Mouse (Mus musculus) left cerebral cortex, postnatal 4 days (tissue): ENCODE measurements at regions not wholly inside any gene's neighbourhood (a gene's known extent, or its start where the extent isn't known, plus 50 kb on each side); places are given as distances from the start of the nearest gene placed in this dataset.
A peak's percentile ranks its signal among the peaks of the same experiment; 100 is the strongest.

Source experiments
- DNase-seq: peaks from one replicate; pipeline ENCODE4 v3.0.0-alpha.2; 2022
- intact Hi-C: fragments of 180-260 bp; cut with DNase I; formaldehyde crosslinking; loops from one replicate; pipeline ENCODE4 v1.15.1; 2025

DNA sequence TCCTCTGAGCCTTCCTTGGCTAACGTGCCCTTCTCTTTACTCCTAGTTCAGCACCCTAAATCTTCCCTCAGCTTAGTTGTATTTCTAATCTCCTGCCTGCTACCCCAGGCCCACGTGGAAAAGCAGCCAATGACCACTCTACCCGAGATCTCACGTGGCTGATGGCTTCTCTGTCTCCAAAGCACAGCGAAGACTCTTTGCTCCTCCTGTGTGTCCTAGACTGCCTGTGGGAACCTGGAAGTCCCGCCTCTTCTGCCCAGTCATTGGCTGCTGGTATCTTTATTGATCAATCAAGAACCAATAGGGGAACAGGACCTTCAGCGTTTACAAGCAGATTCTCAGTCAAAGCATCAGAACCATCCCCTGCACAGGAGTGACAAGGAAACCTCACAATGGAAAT is 54.8 kb downstream of the Gm19935 start:
- intact Hi-C loops, result no loop called here
- no peak for DNase-seq

DNA sequence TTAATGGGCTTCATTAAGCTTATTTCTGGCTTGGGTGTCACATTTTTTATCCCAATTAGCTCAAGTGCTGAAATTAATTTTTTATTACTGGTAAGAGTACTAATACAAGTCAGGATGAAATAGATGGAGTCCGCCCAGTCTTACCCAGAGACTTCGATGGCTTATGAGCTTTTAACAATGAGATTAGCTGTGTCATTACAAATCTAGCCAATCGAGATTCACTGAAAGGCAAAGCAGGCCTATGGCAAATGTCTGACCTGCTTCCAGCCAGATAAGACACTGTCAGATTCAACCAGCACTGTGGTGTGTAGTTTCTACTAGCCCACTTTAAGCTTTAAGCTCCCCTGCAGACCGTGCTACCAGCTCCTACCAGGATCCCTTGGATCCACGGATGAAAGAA is 55.2 kb downstream of the Gm19935 start:
- no peak for DNase-seq
- intact Hi-C loops, result no loop called here

- DNase-seq, result no peak
- intact Hi-C loops, result no loop called here
Observed at GRCm38 (mm10) chr8:90761446-90761845, 55.7 kb downstream of the Gm19935 start.

DNA sequence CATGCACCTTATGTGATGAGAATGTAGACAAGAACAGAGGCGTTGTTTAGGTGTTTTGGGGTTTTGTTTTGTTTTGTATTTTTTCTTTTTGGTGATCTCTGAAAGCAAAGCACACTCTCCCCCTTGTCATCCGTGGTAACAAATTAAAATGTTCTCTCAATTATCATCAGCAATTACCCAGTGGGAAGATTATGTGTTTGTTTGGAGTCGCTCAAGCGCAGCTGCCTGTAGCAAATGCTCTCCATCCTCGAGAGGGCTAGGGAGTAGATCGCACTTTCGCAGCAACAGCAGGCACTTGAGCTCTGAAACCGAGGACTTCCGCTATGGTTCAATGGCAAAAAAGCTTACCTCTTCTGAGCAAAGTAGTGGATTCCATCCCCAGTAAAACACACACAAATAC is 57.7 kb downstream of the Gm19935 start:
- DNase-seq, result no peak
- intact Hi-C loops, result no loop called here

DNA sequence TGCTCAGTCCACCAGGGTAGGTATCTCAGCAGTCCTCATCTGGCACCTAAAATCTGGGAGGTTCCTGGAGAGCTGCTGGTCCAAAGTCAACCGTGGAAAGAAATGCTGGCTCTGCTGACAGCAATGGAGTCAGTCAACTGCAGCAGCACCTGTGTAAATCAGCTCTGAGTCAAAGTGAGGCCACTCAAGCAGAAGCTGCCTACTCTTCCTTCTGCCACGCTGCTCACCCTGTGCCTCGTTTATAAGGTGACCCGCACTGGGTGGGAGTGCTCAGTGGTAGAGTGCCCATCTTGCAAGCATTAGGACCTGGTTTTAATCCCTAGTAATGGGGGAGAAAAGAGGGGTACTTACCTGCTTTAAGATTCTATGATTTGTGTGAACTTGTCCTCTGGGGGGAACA is 62.2 kb downstream of the Gm19935 start:
- intact Hi-C loops, result no loop called here
- DNase-seq, result no peak

DNA sequence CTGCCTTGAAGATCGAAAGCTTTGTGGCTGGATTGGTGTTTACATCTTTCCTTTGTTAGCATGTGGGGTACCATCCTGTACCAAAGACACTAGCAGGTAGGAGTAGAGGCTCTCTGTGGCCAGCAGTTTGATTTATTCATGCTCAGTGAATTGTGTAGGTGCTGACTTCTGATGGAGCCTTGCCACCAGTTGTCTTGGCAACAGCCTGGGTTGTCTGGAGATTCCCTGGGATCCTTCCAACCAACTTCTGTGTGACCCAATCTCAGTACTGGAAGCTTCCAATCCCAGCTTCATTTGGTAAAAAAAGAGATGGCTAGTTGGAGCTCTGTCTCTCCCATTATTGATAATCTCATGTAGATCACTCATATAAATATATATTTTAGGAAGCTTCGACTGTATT is 73.6 kb downstream of the Gm19935 start:
- peak; percentile 22 for DNase-seq
- intact Hi-C loops, result no loop called here

DNA sequence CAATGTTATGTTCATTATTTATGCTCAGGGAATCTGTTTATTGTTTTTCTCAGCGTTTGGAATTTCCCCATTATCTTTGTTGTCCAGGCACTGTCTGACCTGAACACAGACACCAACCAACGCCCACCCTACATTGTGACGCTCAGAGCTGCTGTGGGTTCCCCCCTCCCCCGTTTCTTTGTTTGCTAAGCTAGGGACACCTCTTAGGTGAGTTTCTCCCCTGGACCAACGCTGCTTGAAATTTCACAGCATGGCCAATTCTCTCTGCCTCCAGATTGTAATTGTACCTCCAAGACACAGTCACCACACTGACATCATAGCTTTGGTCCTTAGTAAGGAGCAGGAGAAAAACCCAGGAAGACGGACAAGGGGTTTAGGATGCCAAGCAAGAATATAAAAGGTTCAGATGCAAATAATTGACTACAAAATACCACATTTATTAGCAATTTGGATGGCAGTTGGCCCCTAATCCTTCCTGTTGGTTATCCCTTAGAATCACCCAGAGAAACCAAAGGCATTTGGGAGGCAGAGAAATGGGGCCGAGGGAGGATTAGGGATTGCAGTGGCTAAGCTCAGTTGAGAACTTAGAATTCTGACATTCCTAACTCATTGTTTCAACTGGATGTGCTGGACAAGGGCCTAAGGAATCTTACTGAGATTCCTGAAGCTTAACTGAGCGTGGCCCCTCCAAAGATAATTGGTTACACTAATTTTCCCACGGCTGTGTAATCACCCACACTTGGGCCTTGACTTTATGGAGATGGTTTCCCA is 76.0 kb downstream of the Gm19935 start:
- no peak for DNase-seq
- intact Hi-C loops, result no loop called here

DNA sequence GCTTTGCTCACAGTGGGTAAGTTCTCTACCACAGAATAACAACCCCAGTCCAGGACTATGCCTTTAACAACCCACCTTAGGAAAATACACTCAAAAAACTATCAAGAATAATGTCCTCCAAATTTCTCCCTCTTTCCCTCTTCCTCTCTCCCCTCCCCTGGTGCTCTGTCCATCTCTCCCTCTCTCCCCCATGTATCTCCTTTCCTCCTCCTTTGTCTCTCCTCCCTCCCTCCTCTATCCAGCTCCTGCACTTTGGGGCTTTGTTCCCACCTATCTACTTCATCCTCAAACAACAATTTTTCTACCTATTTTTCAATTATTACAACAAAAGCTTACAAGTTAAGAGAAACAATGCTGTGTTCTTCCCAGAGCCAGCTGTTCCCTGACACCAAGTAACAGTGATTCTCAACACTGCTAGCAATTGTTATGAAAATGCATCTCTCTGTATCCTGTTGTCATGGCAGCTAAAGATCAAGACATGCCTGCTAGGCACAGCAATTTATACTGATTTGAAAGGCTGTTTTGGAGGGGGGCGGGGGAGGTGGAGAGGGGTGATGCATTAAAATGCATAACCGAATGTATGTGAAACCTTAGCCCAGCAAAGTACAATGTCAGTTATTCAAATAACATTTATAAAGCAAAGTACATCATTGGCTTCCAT is 76.8 kb downstream of the Gm19935 start:
- intact Hi-C loops, result no loop called here
- no peak for DNase-seq

- intact Hi-C loops, result no loop called here
Observed at GRCm38 (mm10) chr8:90728011-90728410, 89.2 kb downstream of the Gm19935 start.

DNA sequence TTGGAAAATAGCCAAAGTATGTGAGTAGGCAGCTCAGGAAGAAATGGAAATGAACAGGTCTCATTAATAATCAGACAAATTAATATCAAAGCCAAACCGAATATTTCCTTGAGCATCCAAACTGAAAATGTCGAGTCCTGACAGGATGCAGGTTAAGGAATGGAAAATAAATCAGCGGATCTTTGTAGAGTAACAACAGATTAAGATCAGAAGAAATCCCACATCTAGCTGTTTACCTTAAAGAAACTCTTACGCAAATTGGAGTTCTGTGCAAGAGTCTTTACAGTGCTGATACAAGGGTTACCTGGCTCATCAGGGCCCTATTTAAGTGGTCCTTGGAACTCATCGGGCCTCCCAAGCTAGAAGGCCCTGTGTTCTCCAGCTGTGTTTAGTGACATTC is 92.0 kb downstream of the Gm19935 start:
- DNase-seq, result no peak

More at GRCm38 (mm10) chr8:90728011-90728410, 89.2 kb downstream of the Gm19935 start:
- DNase-seq, result no peak

GRCm38 (mm10) chr8:90716436-90716835 is 100.8 kb downstream of the Gm19935 start:
- intact Hi-C loops, result no loop called here
- DNase-seq, result no peak

More for the DNA sequence above, 92.0 kb downstream of the Gm19935 start:
- intact Hi-C loops, result no loop called here

- intact Hi-C loops, result loop anchor here (5.0 kb wide), 2 partner anchors 711 to 861 kb away; no protein-coding TSS in a partner anchor
- peak; percentile 76 for DNase-seq
Observed at GRCm38 (mm10) chr8:90708524-90708923, 108.7 kb downstream of the Gm19935 start.

GRCm38 (mm10) chr8:90692516-90692915 is 124.7 kb downstream of the Gm19935 start:
- DNase-seq, result peak; percentile 14
- intact Hi-C loops, result no loop called here

DNA sequence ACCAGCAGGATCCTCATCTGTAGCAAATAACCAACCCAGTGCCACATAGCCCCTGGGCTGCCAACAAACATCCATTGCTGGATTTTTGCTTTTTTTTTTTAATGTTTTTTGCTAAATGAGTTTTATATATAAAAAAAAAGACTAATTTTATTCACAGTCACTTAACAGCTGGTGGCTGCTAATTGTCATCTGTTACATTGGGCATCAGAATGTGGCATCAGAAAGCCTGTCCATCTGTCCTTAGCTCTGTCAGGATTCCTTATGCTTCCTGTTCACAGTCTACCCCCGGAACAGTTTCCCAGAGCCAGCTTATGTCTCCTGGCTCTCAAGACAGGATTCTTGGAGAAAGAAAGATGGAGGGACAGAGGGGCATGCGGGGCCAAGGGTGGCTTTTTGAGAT is 132.1 kb downstream of the Gm19935 start:
- intact Hi-C loops, result no loop called here

DNA sequence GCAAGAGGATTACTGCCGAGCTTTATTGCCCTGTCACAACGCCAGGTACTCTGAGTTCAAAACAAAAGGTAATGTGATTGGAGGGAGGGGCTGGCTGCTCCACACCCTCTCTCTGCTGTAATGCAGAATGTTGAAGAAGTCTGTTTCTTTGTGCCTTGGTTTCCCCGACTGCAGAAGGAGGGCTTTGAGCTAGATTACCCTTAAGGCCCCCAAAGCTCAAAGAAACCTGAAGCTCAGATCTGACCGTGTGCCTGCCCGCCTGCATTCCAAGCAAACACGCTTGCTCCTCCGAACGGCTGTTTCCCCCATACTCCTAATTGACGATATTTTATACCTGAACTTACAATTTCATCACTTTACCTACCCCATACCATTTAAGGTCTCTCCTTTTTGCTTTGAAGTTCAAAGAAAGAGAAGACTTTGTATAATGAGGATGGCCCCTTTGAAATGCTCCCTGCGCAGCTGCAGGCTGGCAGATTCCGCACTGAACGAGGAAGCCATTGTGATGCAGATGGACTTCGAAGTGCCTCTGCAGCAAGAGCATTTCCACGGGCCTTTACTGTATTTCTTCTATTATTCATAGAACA is 146.6 kb downstream of the Gm19935 start:
- intact Hi-C loops, result no loop called here
- peak; percentile 12 for DNase-seq

More for the DNA sequence above, 132.1 kb downstream of the Gm19935 start:
- DNase-seq, result no peak

DNA sequence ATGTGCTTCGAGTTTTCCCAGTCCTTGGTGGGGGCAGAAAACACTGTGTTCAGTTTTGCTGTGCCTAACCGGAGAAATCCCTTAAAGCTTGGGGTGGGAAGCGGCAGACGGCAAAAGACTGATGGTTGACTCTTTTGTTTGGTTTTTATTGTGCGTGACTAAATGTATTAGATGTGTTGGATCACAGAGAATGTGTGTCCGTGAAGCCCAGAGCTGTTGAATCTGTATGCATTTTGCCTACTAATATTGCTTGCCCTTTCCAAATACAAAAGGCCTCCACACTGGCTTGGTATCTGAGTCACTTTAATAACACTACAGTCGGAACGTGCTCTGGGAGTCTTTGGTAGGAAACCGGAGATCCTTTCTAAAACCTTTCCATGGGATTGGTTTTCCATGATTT is 147.8 kb downstream of the Gm19935 start:
- intact Hi-C loops, result no loop called here
- DNase-seq, result no peak

DNA sequence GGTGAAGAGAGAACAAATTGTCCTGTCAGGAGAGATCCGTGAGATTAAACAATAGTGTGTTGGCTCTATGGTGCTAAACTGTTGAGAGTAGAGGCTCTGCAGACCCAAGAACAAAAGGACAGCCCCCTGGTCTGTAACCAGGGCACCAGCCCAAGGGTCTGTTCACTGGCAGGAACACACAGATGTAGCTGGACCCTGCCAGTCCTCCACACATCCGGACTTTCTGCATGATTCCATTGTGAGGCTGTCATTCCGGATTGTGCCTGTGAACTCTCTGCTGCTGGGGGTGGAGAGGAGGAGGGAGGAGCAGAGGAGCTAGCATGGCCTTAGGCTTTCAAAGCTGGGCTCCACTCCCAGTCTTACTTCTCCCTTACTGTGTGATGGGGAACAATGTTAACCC is 158.1 kb downstream of the Gm19935 start:
- intact Hi-C loops, result loop anchor here (5.0 kb wide), 2 partner anchors 133 to 312 kb away; partner anchors contain the start of gene Tox3
- peak; percentile 75 for DNase-seq

DNA sequence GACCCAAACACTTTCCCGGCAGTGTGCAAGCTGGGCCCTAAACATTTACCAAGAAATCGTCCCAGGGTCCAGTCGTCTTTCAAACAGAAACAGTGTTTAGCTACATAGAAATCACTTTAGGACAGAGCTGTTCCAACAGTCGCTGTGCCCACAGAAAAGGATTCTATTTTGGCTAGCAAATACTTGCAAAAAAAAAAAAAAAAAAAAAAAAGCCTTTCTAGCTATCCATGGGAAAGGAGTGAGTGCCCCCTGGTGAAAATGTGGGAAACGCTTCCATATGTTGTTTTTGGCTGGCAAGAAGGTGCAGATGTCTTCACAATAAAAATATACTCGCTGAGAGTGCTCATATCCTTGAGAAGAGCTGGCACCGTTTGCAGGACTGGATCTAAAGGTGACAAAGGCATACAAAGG is 159.5 kb downstream of the Gm19935 start:
- intact Hi-C loops, result loop anchor here (2.0 to 5.0 kb wide), 4 partner anchors 135 to 807 kb away; partner anchors contain the start of gene Tox3

DNA sequence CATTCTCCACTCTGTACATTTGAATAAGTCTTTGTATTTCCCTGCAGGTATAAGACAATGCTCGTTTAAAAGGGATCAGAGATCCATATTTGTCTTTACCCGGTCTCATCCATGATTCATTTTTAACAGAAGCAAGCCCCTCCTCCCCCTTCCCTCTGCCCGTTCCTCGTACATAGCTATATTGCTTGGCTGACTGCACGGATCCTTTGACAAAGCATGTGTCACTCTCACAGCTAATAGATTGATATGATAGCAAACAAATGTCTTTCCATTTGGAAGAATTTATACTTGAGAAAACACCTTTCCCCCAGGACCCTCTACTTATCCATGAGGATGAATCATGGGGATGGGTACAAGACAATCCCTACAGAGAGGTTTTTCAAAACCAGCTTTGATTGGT is 160.1 kb downstream of the Gm19935 start:
- no peak for DNase-seq
- intact Hi-C loops, result loop anchor here (2.0 to 5.0 kb wide), 4 partner anchors 135 to 806 kb away; partner anchors contain the start of gene Tox3

More for the DNA sequence above, 159.5 kb downstream of the Gm19935 start:
- DNase-seq, result peak; percentile 80

DNA sequence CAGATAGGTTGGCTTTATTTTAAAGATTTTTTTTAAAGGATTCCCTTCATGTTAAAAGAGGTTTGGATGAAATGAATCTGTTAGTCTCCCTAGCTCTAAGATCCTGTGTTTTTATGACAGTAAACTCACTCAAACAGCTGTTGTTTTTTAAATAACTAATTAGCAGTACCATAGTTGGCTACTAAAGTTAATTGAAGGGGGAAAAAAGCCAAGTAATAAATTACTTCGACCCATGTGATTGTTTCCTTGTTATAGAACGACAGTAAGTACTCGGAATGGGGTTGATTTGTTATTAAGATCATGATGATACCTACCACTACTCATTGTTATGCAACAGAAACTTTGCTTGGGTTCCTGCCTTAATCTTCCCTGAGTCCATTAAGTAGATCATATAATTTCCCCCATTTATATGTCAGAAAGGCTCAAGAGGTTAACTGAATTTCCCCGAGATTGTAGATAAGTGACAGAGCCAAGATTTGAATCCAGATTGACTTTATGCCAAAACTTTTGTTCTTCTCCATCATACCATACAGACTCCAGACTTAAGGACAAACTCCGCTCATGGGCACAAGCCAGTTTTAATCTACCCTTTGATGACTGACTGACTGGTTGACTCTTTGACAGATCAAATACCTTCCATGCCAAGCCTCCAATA is 160.6 kb downstream of the Gm19935 start:
- no peak for DNase-seq
- intact Hi-C loops, result loop anchor here (2.0 to 5.0 kb wide), 4 partner anchors 136 to 806 kb away; partner anchors contain the start of gene Tox3

DNA sequence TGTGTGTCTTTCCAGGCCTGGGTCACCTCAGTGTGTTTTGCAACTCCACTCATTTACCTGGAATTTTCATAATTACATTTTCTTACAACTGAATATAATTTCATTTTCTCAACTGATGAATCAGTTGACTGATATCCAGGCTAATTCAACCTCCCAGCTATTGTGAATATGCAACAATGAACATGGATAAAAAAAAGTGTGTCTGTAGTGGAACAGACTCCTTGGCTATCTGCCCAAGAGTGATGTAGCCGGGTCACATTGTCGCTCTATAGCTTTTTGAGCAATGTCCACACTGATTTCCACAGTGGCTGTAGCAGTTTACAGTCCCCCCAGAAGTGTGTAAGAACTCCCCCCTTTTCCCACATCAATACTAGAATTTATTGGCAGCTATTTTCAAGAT is 162.4 kb downstream of the Gm19935 start:
- intact Hi-C loops, result loop anchor here (5.0 kb wide), 2 partner anchors 138 to 307 kb away; partner anchors contain the start of gene Tox3
- no peak for DNase-seq
